Mouse (Mus musculus) embryonic facial prominence, embryonic 11.5 days (tissue): ENCODE data around the gene Gm45140. TPM values are rescaled to one million over a fixed set of nuclear protein-coding genes. Genes with fewer than 3 reads are reported as not detected.

ENCODE experiments used
- ATAC-seq: fragments of 200-750 bp; cut with Nextera tagmentation; replicated peaks from 2 replicates; pipeline ENCODE4 v1.8.0; 2017; ENCODE audit warnings: low read depth; ENCODE audit not compliant: insufficient number of reproducible peaks, low FRiP score, low TSS enrichment
- DNase-seq: peaks from one replicate; pipeline ENCODE4 v3.0.0-alpha.2; 2015; ENCODE audit warnings: low spot score
- H3K27ac ChIP-seq: fragments of 300-500 bp; sonication (generic); replicated peaks from 2 replicates; pipeline ENCODE4 v1.5.1; 2014; ENCODE audit warnings: mild to moderate bottlenecking, low read depth, low read length, control low read depth
- H3K27me3 ChIP-seq: fragments of 300-500 bp; sonication (generic); 2 replicates; pipeline ENCODE4 v1.6.1; 2014; ENCODE audit warnings: mild to moderate bottlenecking, low read length, moderate library complexity, mixed read lengths; ENCODE audit not compliant: control insufficient read depth, insufficient read depth
- H3K36me3 ChIP-seq: fragments of 300-500 bp; sonication (generic); replicated peaks from 2 replicates; pipeline ENCODE4 v1.6.1; 2014; ENCODE audit warnings: low read depth, mild to moderate bottlenecking, low read length, moderate library complexity, mixed read lengths; ENCODE audit not compliant: control insufficient read depth, insufficient read depth
- H3K4me1 ChIP-seq: fragments of 300-500 bp; sonication (generic); 2 replicates; pipeline ENCODE4 v1.6.1; 2014; ENCODE audit warnings: low read length, mixed read lengths; ENCODE audit not compliant: control insufficient read depth, insufficient read depth
- H3K4me2 ChIP-seq: fragments of 300-500 bp; sonication (generic); 2 replicates; pipeline ENCODE4 v1.6.1; 2014; ENCODE audit warnings: low read depth, mild to moderate bottlenecking, control low read depth, low read length, moderate library complexity
- H3K4me3 ChIP-seq: fragments of 300-500 bp; sonication (generic); 2 replicates; pipeline ENCODE4 v1.5.1; 2014; ENCODE audit warnings: low read depth, low read length, control low read depth
- H3K9ac ChIP-seq: fragments of 300-500 bp; sonication (generic); replicated peaks from 2 replicates; pipeline ENCODE4 v1.6.1; 2014; ENCODE audit warnings: mild to moderate bottlenecking, control low read depth, low read length
- H3K9me3 ChIP-seq: fragments of 300-500 bp; sonication (generic); replicated peaks from 2 replicates; pipeline ENCODE4 v1.6.1; 2016; ENCODE audit warnings: mild to moderate bottlenecking, low read length, inconsistent platforms, mixed read lengths; ENCODE audit not compliant: control insufficient read depth
- WGBS: fragments of 180-500 bp; shearing (Covaris S2); extraction: QIAGEN DNeasy Blood & Tissue Kit; methylation state at CpG from one replicate; pipeline ENCODE4 v1.1.7; 2014; 5-methylcytosine and 5-hydroxymethylcytosine counted together
- polyA plus RNA-seq: library from polyadenylated mRNA; unstranded; fragments of >200 nt; fragmentation: Nextera tagmentation; extraction: Ambion mirVana; gene quantifications from 2 replicates; pipeline ENCODE4 v1.2.1, GENCODE M21; 2014

Gene Gm45140
- polyA plus RNA-seq, 1 experiment from 2014 or later: 3.2 TPM

- H3K4me1 ChIP-seq: no peaks in the 10 kb centered on the region
- no peak for DNase-seq
- no peak for ATAC-seq
- H3K27me3 ChIP-seq: no peaks in the 10 kb centered on the region
- H3K36me3 ChIP-seq: no peaks in the 10 kb centered on the region
- H3K27ac ChIP-seq: no peak overlapping the region
- H3K9ac ChIP-seq: no peak overlapping the region
- WGBS: 57% methylated on average over 6 of the region's 6 CpGs
- H3K9me3 ChIP-seq: no peaks in the 10 kb centered on the region
- no peak overlapping the region for H3K4me3 ChIP-seq
- no peak overlapping the region for H3K4me2 ChIP-seq
These were observed 95.7 kb downstream of the Gm45140 start for GRCm38 (mm10) chr6:87739898-87740297.

Other genes starting within 250 kb of the Gm45140 start
- gene Prokr1, start 245.1 kb downstream of the Gm45140 start, polyA plus RNA-seq: 1.2 and 2.1 TPM in 2 replicates
- 15.4 and 20.3 TPM in 2 replicates for gene Aplf, start 163.6 kb downstream of the Gm45140 start, polyA plus RNA-seq
- gene Efcc1, start 104.9 kb downstream of the Gm45140 start, polyA plus RNA-seq: 0.49 and 0.86 TPM in 2 replicates
- gene Gp9, start 57.7 kb downstream of the Gm45140 start, polyA plus RNA-seq: 1.9 and 3.0 TPM in 2 replicates
- 4.8 and 7.3 TPM in 2 replicates for gene Rab43, start 23.6 kb downstream of the Gm45140 start, polyA plus RNA-seq
- gene Isy1, start 3.0 kb upstream of the Gm45140 start, polyA plus RNA-seq: 79.3 and 81.0 TPM in 2 replicates
- 1,277 and 1,368 TPM in 2 replicates for gene Cnbp, start 15.3 kb upstream of the Gm45140 start, polyA plus RNA-seq
- 147 and 150 TPM in 2 replicates for gene Copg1, start 52.0 kb upstream of the Gm45140 start, polyA plus RNA-seq
- 59.2 and 65.5 TPM in 2 replicates for gene Hmces, start 78.1 kb upstream of the Gm45140 start, polyA plus RNA-seq
- gene H1fx, start 145.8 kb upstream of the Gm45140 start, polyA plus RNA-seq: 62.8 and 92.5 TPM in 2 replicates
- gene Rab7, start 209.5 kb upstream of the Gm45140 start, polyA plus RNA-seq: 231 and 243 TPM in 2 replicates
- 329 and 355 TPM in 2 replicates for gene Rpn1, start 248.7 kb upstream of the Gm45140 start, polyA plus RNA-seq